Mouse (Mus musculus) brain, adult 2 months (tissue): ENCODE data around the gene Alcam.
A peak's percentile ranks its signal among the peaks of the same experiment; 100 is the strongest.

Source experiments
- DNase-seq: peaks from one replicate; pipeline ENCODE4 v3.0.0; 2011; ENCODE audit warnings: low read depth, low spot score

The Alcam gene

GRCm38 (mm10) chr16:52261755-52262154 is 192.1 kb downstream of the Alcam start:
- no peak for DNase-seq

GRCm38 (mm10) chr16:52250935-52251334 is 202.9 kb downstream of the Alcam start:
- no peak for DNase-seq

DNA sequence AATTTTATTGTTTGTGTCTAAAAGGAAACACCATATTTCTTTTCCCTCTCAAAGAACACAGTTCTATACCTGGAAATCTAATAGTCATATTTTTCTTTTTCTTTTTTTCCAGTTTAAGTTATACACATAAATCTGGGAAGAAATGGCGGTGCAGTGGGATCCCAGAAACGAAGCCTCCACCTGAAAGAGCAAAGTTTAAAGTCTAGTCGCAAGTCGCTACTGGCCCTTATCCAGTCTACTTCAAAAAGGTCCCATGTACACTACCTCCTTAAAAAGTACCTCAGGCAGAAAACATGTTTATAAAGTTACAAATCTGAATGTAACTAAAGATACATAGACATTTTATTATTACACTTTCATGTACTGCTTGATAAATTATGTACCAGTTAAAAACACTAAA is 203.7 kb downstream of the Alcam start:
- DNase-seq = no peak

DNA sequence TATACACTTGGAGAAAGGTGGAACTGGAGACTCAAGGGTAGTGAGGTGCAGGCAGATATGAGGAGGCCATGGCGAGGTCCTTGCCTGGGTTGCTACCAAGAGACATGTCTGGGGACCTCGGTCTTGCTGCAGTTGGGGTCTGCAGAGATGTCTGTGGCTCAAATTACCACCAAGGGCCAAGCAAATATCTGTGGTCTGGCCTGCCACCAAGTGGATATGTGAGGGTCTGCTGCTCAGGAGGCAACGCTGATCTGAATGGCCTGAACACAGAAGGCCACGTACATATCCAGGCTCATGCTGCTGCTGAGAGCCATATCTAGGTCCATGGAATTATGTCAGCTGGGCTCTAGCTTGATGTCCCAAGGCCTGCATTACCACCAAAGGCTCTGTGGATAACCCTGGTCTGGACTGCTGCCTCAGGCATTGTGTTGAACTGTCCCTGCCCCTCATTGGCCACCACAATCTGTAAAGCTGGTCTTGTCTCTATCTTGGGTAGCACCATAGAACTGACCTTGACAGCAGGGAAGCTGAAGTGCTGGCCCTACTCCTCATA is 210.4 kb downstream of the Alcam start:
- DNase-seq = no peak

DNA sequence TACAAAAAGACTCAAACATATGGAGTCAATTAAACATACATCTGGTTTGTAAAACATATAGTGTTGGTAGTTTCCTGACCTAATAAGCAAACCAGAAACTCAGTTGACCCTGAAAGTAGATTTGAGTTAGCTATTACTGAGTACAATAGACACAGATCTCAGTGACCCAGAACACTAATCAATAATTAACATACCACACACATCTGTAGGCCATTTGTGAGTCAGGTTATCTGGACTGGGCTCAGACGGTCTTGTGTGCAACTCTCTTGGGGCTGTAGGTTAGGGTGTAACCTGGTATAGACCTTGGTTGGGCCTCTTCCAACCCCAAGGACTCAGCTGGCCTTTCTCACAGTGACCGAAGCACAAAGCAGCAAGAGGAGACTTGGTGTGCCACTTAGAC is 211.7 kb downstream of the Alcam start:
- no peak for DNase-seq

DNA sequence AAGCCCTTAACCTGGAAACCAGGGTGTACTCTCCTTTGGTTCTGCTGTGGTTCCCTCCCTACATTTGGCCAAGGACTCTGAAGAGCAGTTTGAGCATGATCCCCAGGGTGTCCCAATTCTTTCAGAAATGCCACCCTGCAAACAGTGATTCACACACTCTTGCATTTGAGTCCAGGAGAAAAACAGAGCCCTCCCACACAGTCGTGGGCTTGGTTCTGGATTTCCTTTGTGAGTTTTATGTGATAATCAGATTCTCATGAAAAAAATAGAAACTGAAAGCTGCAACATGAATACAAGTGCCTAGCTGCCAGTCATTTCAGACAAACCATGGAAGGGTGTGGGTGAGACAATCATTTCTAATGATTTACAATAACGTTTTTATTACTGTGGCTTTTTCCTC is 223.9 kb downstream of the Alcam start:
- peak; percentile 87 for DNase-seq

DNA sequence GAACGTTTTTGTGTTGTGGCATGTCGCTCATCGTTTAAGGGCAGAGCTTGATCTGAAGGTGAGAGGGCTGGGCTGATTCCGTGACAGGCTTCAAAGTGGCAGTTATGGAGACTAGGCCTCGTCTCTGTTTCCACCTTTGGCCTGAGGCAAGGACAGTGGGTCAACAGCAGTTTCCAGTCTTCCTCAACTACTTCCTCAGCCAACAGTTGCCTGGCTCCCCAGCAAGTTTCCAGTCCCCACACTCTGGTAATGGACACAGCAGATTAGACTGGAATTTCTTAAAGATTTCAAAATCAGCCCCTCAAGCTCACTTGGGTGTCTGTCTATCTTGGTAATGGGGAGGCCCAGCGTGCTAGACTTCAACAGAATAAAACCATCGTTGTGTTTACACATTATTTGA is 224.4 kb downstream of the Alcam start:
- no peak for DNase-seq

- no peak for DNase-seq
Observed at GRCm38 (mm10) chr16:52222896-52223295, 231.0 kb downstream of the Alcam start.

DNA sequence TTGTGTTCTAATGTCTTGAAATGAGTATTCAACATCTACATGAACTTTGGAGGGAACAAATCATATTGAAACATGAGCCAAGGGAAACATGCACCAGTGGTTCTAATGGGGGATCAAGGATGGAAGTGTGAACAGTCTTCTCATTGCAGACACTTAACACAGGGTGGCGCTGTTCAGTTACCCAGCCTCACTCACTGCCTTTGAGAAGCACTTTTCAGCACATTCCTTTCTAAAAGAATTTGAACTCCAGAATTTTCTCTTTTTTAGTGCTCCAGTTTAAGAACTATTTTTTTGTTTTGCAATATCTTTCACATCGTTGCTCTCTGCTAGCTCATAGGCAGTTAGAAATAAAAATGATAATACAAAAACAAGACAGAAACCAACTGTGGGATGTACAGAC is 234.8 kb downstream of the Alcam start:
- DNase-seq = peak; percentile 72

DNA sequence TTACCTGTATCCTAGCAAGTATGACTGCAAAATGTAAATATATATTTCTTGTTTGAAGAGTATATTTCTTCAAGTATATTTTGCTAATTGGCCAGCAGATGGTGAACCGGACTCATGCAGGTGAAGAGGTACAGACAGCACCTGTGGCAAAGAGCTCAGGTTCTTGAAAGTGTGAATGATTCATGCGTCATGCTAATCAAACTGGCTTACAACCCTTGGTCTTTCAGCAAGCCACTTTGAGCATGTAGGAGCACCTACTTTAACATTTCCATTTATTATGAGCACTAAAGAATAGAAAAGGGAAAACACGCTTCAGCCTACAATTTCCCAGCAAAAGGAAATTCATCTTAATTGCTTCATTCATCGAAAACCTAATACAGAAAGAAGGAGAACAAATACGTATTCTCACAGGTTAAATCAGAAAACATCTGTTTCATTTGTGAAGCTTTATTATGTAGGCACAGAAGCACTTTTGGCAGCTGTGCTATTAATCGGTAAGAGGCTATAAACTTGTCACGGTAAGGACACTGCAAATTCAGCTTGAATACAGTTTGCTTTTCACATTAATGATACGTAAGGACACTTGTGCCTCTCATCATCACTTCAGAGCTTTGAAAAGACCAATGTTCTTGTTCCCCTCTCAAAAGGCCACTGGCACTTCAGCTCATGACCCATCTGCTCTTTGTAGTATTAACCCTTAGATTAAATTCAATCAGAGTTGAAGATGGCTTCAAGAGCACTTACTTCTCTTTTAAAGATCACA is 242.8 kb downstream of the Alcam start:
- no peak for DNase-seq

DNA sequence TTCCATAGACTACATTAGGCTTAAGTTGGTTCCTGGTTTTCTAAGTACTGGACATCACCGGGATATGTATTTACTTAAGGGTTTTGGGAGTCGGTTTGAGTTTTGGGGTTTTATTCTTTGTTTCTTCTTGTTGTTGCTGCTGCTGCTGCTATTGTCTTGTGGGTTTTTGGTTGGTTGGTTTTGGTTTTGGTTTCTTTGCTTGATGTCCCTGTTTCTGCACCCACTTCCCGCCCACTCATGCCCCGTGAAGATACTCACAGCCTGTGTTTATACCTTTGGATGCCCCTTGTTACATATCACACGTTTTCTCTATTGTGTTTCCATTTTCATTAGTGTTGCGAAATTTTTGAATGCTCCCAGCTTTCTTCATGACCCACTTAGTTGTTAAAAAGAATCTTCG is 253.8 kb downstream of the Alcam start:
- no peak for DNase-seq
